Mouse (Mus musculus) limb, embryonic 12.5 days (tissue): ENCODE data around the gene Olfr588-ps1. TPM values are rescaled to one million over a fixed set of nuclear protein-coding genes. Genes with fewer than 3 reads are reported as not detected.
"Not testable (repeated sequence)": the region's sequence is repeated elsewhere in the genome, so short reads cannot be mapped to it uniquely, and the experiment has no call there.

ENCODE experiments used
- ATAC-seq: fragments of 200-750 bp; cut with Nextera tagmentation; 2 replicates; pipeline ENCODE4 v1.8.0; 2017; ENCODE audit warnings: low read depth, moderate TSS enrichment; ENCODE audit not compliant: insufficient number of reproducible peaks, insufficient read depth, low FRiP score, low TSS enrichment
- H3K27ac ChIP-seq: fragments of 300-500 bp; sonication (generic); 2 replicates; pipeline ENCODE4 v1.5.1; 2016; ENCODE audit warnings: mild to moderate bottlenecking, moderate library complexity
- H3K27me3 ChIP-seq: fragments of 300-500 bp; sonication (generic); 2 replicates; pipeline ENCODE4 v1.6.1; 2016; ENCODE audit warnings: mild to moderate bottlenecking, moderate library complexity
- H3K36me3 ChIP-seq: fragments of 300-500 bp; sonication (generic); 2 replicates; pipeline ENCODE4 v1.6.1; 2016; ENCODE audit warnings: mild to moderate bottlenecking, moderate library complexity
- H3K4me1 ChIP-seq: fragments of 300-500 bp; sonication (generic); replicated peaks from 2 replicates; pipeline ENCODE4 v1.6.1; 2016
- H3K4me2 ChIP-seq: fragments of 300-500 bp; sonication (generic); 2 replicates; pipeline ENCODE4 v1.6.1; 2016; ENCODE audit warnings: mild to moderate bottlenecking, moderate library complexity
- H3K4me3 ChIP-seq: fragments of 300-500 bp; sonication (generic); replicated peaks from 2 replicates; pipeline ENCODE4 v1.5.1; 2016; ENCODE audit warnings: mild to moderate bottlenecking
- H3K9ac ChIP-seq: fragments of 300-500 bp; sonication (generic); replicated peaks from 2 replicates; pipeline ENCODE4 v1.6.1; 2016; ENCODE audit warnings: mild to moderate bottlenecking, moderate library complexity
- H3K9me3 ChIP-seq: fragments of 300-500 bp; sonication (generic); 2 replicates; pipeline ENCODE4 v1.6.1; 2016; ENCODE audit warnings: mild to moderate bottlenecking, moderate library complexity
- WGBS: fragments of 180-500 bp; shearing (Covaris S2); methylation state at CpG from one replicate; pipeline ENCODE4 v1.1.7; 2016; 5-methylcytosine and 5-hydroxymethylcytosine counted together
- polyA plus RNA-seq: library from polyadenylated mRNA; unstranded; fragments of >200 nt; fragmentation: Nextera tagmentation; extraction: Ambion mirVana; gene quantifications from 2 replicates; pipeline ENCODE4 v1.2.1, GENCODE M21; 2016

Olfr588-ps1 gene
- not detected in 2 replicates for polyA plus RNA-seq

- Histone ChIP-seq H3K36me3 (no peaks in the 10 kb centered on the region), H3K9ac (no peak within 1 kb of the TSS), H3K4me2 (no peak within 1 kb of the TSS), H3K4me1 (no peaks in the 10 kb centered on the region), H3K27me3 (no peaks in the 10 kb centered on the region), H3K27ac (no peak within 1 kb of the TSS), H3K9me3 (no peaks in the 10 kb centered on the region), H3K4me3 (no peak within 1 kb of the TSS)
- WGBS: 76% methylated on average over 1 of the region's 1 CpGs
- no peak for ATAC-seq
Measured at GRCm38 (mm10) chr7:103140579-103140978, at the start of gene Olfr588-ps1. Olfr588-ps1 (plus strand) TSS chr7:103140879.

DNA sequence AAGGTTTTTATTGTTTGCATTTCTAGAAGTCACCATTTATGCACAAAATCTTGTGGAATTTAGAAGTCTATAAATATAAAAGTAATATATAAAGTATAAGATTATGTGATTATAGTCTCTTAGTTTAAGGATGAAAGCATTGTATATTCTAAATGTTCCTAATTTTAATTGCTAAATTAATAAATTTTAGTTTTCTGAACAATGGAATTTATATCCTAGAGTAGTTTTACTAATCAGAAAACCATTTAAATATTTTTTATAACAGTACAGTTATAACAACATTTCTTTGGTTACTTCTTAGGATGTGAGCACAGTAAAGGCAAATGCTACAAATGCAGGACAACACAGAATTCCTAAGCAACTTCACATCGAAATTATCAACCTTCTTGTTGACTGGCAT is 43.3 kb upstream of the Olfr588-ps1 start, which contains the start of gene Olfr585:
TSS of gene Olfr585 (plus strand) at position 301 of the 400 bp plus-strand sequence.
- no peak for ATAC-seq
- Histone ChIP-seq H3K27ac (no peak within 1 kb of the TSS), H3K36me3 (no peaks in the 10 kb centered on the region), H3K4me3 (no peak within 1 kb of the TSS), H3K9me3 (no peaks in the 10 kb centered on the region), H3K4me1 (no peaks in the 10 kb centered on the region), H3K27me3 (no peaks in the 10 kb centered on the region), H3K9ac (no peak within 1 kb of the TSS), H3K4me2 (no peak within 1 kb of the TSS)
- 81% methylated on average over 1 of the region's 1 CpGs for WGBS

GRCm38 (mm10) chr7:103119406-103119805 is 21.3 kb upstream of the Olfr588-ps1 start:
- Histone ChIP-seq H3K9ac (no peak overlapping the region), H3K4me3 (no peak overlapping the region), H3K27me3 (no peaks in the 10 kb centered on the region), H3K4me2 (no peak overlapping the region), H3K9me3 (no peaks in the 10 kb centered on the region), H3K27ac (no peak overlapping the region), H3K36me3 (no peaks in the 10 kb centered on the region), H3K4me1 (no peaks in the 10 kb centered on the region)
- ATAC-seq: no peak
- WGBS: 46% methylated on average over 3 of the region's 3 CpGs

DNA sequence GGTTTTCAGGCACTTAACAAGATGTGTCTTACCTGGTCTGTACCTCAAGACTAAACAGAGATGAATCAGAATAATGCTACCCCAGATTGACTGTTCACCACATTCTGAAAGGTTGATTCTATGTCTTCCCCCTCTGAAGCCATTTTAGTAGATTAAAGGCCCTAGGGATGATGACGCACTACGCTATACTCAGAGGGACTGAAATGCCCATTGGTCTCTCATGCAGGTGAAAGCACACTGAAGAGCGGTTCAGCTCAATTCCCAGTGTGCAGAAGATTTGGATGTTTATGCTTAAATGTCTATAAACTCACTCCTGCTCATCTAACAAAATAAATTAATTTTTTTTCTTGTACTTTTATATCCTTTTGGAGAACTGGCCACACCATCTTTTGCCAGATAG is 15.1 kb upstream of the Olfr588-ps1 start, which contains the start of gene Olfr586:
TSS of gene Olfr586 (minus strand) at position 101 of the 400 bp plus-strand sequence.
- H3K27ac ChIP-seq: no peak within 1 kb of the TSS
- H3K4me1 ChIP-seq: no peaks in the 10 kb centered on the region
- no peak within 1 kb of the TSS for H3K9ac ChIP-seq
- H3K4me2 ChIP-seq: no peak within 1 kb of the TSS
- H3K27me3 ChIP-seq: no peaks in the 10 kb centered on the region
- no peak for ATAC-seq
- H3K4me3 ChIP-seq: no peak within 1 kb of the TSS
- H3K9me3 ChIP-seq: no peaks in the 10 kb centered on the region
- 87% methylated on average over 3 of the region's 3 CpGs for WGBS
- H3K36me3 ChIP-seq: no peaks in the 10 kb centered on the region

DNA sequence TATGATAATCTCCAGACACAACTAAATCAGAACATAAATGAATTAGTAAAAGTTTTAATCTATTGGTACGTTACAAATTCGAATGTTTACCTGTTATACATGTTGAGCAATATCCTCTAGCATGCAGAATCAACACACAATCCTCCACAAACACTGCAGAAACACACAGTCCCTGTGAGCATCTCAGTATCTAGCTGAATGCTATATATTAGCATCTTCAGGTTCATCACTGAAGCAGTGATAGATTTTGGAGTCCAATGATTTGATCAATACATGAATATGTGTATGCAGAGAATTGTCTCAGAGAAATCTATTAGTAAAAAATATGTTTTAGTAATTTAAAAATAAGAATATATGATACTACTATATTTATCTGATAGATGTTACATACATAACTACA is 15.6 kb downstream of the Olfr588-ps1 start, which contains the start of gene Olfr589:
TSS of gene Olfr589 (minus strand) at position 101 of the 400 bp plus-strand sequence.
- Histone ChIP-seq H3K27me3 (no peaks in the 10 kb centered on the region), H3K9ac (no peak within 1 kb of the TSS), H3K4me3 (no peak within 1 kb of the TSS), H3K4me2 (no peak within 1 kb of the TSS), H3K4me1 (no peaks in the 10 kb centered on the region), H3K36me3 (no peaks in the 10 kb centered on the region), H3K9me3 (no peaks in the 10 kb centered on the region), H3K27ac (no peak within 1 kb of the TSS)
- 58% methylated on average over 2 of the region's 2 CpGs for WGBS
- ATAC-seq: no peak

DNA sequence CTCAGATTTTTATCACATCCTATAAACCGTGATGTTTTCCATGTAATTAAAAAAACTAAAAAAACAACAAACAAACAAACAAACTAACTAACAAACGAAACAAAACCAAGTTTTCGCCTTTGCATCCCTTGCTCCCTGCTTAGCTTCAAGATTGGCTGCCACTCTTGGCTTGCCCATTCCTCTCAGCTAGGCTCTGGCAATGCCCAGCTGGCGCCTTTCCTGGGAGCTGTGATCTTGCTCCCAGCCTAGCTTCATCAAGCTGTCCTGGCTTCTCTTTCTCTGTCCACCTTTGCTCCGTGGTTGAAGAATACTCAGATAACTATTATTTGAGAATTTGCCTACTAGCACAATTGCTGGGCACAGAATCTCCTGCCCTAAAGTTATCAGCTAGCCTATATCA is 29.0 kb downstream of the Olfr588-ps1 start:
- no peaks in the 10 kb centered on the region for H3K27me3 ChIP-seq
- H3K27ac ChIP-seq: no peak overlapping the region
- ATAC-seq: no peak
- H3K4me3 ChIP-seq: no peak overlapping the region
- peaks cover 5% of the 10 kb centered on the region; the same call in 1 of the 2 replicates for H3K9me3 ChIP-seq
- WGBS: 74% methylated on average over 5 of the region's 5 CpGs
- no peak overlapping the region for H3K4me2 ChIP-seq
- no peaks in the 10 kb centered on the region for H3K36me3 ChIP-seq
- H3K4me1 ChIP-seq: no peaks in the 10 kb centered on the region
- H3K9ac ChIP-seq: no peak overlapping the region

DNA sequence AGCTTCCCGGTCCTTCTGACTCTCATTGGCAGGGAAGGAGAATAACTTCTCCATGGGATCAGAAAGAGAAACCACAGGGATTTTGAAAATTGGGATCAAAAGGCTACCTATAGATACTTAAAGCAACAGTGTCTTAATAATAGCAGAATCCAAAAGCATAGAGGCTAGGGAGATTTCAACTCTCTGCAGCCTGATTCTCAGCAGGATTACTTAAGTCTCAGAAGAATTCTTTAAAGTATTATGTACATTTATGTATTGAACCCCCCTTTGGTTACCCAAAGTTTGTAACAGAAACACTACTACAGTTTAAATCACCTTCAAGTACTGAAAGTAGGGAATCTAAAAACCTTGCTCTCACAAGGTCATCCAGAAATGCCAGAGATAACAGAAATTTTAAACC is 37.6 kb downstream of the Olfr588-ps1 start, which contains the start of gene Olfr591:
TSS of gene Olfr591 (minus strand) at position 101 of the 400 bp plus-strand sequence.
- no peaks in the 10 kb centered on the region for H3K4me1 ChIP-seq
- WGBS: 76% methylated on average over 1 of the region's 1 CpGs
- no peak within 1 kb of the TSS for H3K9ac ChIP-seq
- H3K27me3 ChIP-seq: no peaks in the 10 kb centered on the region
- no peaks in the 10 kb centered on the region for H3K36me3 ChIP-seq
- no peak within 1 kb of the TSS for H3K4me3 ChIP-seq
- no peak within 1 kb of the TSS for H3K27ac ChIP-seq
- no peak within 1 kb of the TSS for H3K4me2 ChIP-seq
- no peak for ATAC-seq
- peaks cover 5% of the 10 kb centered on the region; the same call in 1 of the 2 replicates for H3K9me3 ChIP-seq

- H3K36me3 ChIP-seq, H3K9me3 ChIP-seq, H3K27ac ChIP-seq, H3K4me3 ChIP-seq, H3K4me2 ChIP-seq, H3K27me3 ChIP-seq, ATAC-seq, H3K4me1 ChIP-seq, H3K9ac ChIP-seq: not testable (repeated sequence)
- 81% methylated on average over 1 of the region's 1 CpGs for WGBS
Measured at GRCm38 (mm10) chr7:103184503-103184902, 43.8 kb downstream of the Olfr588-ps1 start, which contains the start of gene Olfr592. Olfr592 (plus strand) TSS chr7:103184803.

Other genes starting within 250 kb of the Olfr588-ps1 start
- not detected in 2 replicates for gene Olfr569, start 250.0 kb upstream of the Olfr588-ps1 start, polyA plus RNA-seq
- not detected in 2 replicates for gene Olfr570, start 246.3 kb upstream of the Olfr588-ps1 start, polyA plus RNA-seq
- gene Olfr571, start 223.3 kb upstream of the Olfr588-ps1 start, polyA plus RNA-seq: not detected in 2 replicates
- gene Olfr572, start 216.5 kb upstream of the Olfr588-ps1 start, polyA plus RNA-seq: not detected in 2 replicates
- gene Olfr573-ps1, start 198.3 kb upstream of the Olfr588-ps1 start, polyA plus RNA-seq: not detected in 2 replicates
- gene Olfr574, start 192.4 kb upstream of the Olfr588-ps1 start, polyA plus RNA-seq: not detected in 2 replicates
- not detected in 2 replicates for gene Olfr575, start 182.1 kb upstream of the Olfr588-ps1 start, polyA plus RNA-seq
- not detected in 2 replicates for gene Olfr576, start 178.2 kb upstream of the Olfr588-ps1 start, polyA plus RNA-seq
- not detected in 2 replicates for gene Olfr577, start 164.9 kb upstream of the Olfr588-ps1 start, polyA plus RNA-seq
- gene Olfr578, start 151.6 kb upstream of the Olfr588-ps1 start, polyA plus RNA-seq: not detected in 2 replicates
- not detected in 2 replicates for gene Olfr582, start 102.9 kb upstream of the Olfr588-ps1 start, polyA plus RNA-seq
- gene Olfr583, start 89.6 kb upstream of the Olfr588-ps1 start, polyA plus RNA-seq: not detected in 2 replicates
- not detected in 2 replicates for gene Olfr584, start 59.0 kb upstream of the Olfr588-ps1 start, polyA plus RNA-seq
- not detected in 2 replicates for gene Olfr585, start 43.2 kb upstream of the Olfr588-ps1 start, polyA plus RNA-seq
- not detected in 2 replicates for gene Olfr586, start 15.2 kb upstream of the Olfr588-ps1 start, polyA plus RNA-seq
- not detected in 2 replicates for gene Olfr589, start 15.5 kb downstream of the Olfr588-ps1 start, polyA plus RNA-seq
- not detected in 2 replicates for gene Olfr591, start 37.5 kb downstream of the Olfr588-ps1 start, polyA plus RNA-seq
- not detected in 2 replicates for gene Olfr592, start 43.9 kb downstream of the Olfr588-ps1 start, polyA plus RNA-seq
- not detected in 2 replicates for gene Olfr593, start 71.0 kb downstream of the Olfr588-ps1 start, polyA plus RNA-seq
- gene Olfr594, start 76.1 kb downstream of the Olfr588-ps1 start, polyA plus RNA-seq: not detected in 2 replicates
- not detected in 2 replicates for gene Usp17ld, start 111.6 kb downstream of the Olfr588-ps1 start, polyA plus RNA-seq
- gene Olfr596, start 164.8 kb downstream of the Olfr588-ps1 start, polyA plus RNA-seq: not detected in 2 replicates
- not detected in 2 replicates for gene Olfr597, start 175.4 kb downstream of the Olfr588-ps1 start, polyA plus RNA-seq
- gene Olfr598, start 182.7 kb downstream of the Olfr588-ps1 start, polyA plus RNA-seq: not detected in 2 replicates
- gene Olfr599, start 195.0 kb downstream of the Olfr588-ps1 start, polyA plus RNA-seq: not detected in 2 replicates
- not detected in 2 replicates for gene Olfr600, start 208.8 kb downstream of the Olfr588-ps1 start, polyA plus RNA-seq
- not detected in 2 replicates for gene Olfr601, start 221.8 kb downstream of the Olfr588-ps1 start, polyA plus RNA-seq
- not detected in 2 replicates for gene Olfr603, start 245.3 kb downstream of the Olfr588-ps1 start, polyA plus RNA-seq